Mouse (Mus musculus) thymus, adult 18-20 months (tissue): Measurements from ENCODE around the gene Foxq1.

Source experiments
- DNase-seq, 2 experiments: peaks; one replicate each; pipeline ENCODE4 v3.0.0; 2022; ENCODE audit warnings: mixed read lengths in 2 of 2

Foxq1 gene

DNA sequence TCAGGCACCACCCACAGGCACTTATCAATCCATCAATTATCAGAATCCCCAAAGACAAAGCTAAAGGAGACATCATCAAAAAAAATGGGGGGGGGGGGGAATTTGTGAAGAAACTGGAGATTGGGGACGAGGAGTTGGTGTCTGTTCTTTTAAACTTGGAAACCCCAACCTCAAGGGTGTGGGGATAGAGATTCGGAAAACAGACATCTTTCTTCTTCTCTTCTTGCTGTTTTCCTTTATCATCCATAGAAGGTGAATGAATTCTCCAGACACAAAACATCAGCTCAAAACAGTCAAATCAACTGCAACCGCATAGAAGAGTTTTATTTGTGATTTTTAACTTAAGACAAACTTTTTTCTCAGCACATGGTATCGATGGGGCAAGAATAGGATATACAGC, at the start of gene Foxq1:
Foxq1 (plus strand) TSS at position 301 of the 400 bp plus-strand sequence.
- no peak for DNase-seq

DNA sequence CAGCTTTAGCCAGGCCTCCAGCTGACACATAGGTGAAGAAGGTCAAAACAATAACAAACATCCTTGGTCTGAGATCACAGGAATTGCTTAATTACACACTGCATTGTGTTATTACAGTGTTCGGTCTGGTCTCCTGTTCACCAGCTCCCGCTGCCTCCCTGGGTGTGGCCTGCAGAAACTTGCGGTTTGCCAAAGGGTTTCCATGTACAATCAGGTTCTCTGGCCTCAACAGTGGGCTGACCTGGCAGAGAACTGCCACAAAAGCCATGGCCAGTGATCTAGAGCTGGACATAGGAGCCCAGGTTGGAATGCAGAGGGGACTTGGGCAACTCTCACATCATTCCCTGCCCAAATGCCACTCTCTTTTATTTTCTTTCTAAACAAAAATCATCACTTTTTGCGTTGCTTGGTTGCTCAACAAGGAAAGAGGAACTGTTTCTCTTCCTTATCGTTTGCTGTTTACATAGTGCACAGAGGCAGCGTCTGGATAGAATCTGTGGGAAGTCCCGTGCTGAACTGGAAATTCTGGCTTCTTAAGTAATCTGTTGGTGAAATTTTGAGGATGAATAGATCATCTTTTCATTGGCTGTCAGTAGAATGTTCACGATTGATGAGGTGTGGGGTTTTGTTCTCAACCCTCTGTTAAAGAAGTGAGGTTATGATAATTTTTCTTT, 49.3 kb upstream of the Foxq1 start:
- no peak for DNase-seq

DNA sequence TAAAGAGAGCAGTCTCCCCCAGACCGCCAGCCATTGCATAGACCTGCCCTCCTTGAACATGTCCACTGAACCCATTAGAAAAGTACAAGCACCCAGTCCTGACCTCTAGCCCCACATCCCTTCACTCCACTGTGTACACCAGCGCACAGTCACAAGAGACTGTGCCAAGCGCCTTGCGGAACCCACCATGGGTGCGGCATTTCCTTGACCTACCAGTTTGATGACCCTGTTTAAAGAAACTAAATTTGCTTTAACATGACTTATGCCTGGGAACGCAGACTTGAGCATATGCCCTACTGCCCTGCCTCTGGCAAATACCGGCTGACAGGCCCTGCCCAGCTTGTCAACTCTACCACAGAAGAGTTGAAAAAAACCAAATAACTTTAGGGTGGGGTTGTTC, 40.7 kb upstream of the Foxq1 start:
- DNase-seq: no peak

DNA sequence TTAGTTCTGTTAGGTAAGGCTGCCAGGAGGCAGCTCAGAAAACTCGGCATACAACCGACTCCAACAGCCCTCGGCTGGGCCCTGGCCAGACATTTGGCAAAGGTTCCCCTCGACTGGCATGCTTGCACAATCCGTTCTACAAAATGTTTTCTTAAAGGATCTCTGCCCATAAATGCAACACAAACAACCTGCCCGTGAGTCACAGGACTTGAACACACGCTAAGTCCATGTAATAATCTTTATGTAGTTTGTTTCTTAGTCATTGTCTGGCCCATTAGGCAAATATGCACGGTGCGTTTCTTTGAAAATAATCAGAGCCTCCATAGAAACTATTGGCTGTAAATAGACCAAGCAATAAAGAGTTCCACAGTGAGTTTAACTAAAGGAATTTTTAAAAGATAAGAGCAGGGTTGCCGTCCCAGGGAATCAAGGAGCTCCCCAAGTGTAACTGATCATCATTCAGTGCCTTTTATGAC, 37.5 kb upstream of the Foxq1 start:
- DNase-seq: no peak

DNA sequence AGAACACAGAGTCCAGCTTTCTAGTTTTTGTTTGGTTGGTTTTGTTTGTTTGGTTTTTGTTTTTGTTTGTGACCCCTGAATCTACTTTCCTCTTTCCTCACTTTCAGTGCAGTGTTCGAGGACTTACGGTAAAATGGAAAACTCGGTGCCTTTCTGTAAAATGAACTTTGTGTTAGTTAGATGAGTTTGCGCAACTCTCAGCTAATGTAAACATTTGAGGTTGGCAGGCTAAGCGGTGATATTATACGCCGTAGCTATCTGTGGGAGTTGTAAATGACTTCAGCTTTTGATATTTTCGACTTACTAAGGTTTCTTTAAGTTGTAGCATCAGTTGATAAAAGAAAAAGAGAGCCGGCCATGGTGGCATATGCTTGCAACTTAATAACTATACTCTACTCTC, 37.0 kb upstream of the Foxq1 start:
- no peak for DNase-seq

DNA sequence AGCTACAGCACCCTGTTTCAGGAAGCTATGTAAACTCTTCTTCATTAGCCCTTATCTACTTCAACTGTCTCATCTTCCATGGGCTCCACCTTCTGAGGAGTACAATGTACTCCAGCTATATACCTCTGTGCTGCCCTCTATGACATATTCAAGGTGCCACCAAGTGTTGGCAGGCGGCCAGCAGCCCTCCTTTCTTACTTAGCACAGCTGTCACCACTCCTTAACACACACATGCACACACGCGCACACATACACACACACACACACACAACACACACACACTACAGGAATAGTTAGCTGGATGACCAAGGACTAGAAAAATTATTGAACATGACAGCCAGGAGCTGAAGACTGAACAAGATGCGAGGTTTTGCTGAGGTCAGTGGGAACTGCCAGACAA, 31.0 kb upstream of the Foxq1 start:
- DNase-seq: no peak

DNA sequence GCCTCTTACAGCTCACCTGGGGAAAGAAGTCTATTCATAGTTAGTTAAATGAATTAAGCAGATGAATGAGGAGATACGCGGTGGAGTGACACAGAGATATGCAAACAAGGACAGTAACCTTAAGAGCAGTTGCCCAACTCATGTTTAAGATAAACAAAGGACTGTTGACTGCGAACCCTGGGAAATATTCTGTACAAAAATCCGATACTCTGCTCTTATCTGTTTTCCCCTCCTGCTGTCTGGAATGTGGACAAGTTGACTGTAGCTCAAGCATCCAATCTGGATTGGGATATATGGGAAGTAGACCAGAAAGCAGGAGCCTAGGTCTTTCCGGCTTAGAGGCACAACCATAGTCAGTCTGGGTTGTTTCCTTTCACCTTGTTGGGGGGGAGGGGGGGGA, 24.7 kb upstream of the Foxq1 start:
- DNase-seq: no peak

DNA sequence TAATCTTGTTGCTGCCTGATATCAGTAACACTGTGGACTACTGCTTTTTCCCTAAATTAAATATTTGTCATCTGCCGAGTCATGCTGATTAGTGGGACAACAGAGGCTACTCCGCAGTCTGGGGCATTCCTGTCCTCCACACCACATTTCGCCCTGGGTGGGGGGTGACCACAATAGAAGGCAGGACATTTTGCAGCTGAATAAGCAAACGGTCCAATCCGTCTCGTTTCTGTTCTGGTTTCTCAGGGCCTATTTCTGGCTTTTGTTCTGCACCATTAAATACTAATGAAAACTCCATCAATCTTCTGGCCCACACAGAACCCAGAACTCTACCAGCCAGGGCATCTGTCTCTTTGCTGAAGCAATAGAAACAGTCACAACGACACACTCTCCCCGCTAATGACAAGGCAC, 24.3 kb upstream of the Foxq1 start:
- DNase-seq: no peak

DNA sequence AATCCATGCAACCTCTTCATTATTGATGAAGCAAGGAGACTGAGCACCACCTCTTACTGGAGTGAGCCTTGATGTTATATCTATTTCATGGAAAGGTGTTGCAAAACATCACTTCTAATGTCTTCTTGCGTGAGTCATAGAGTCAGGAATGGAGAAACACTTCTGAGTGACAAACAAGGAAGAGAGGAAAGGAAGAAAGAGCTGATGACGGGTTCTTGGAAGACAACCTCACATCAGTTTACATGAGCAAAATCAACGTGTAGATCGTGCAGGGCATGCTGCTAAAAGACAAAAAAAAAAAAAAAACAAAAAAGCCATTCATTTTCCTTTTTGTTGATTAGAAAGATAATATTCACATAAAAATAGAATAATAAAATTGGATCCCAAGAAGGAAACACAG, 21.2 kb upstream of the Foxq1 start:
- no peak for DNase-seq

DNA sequence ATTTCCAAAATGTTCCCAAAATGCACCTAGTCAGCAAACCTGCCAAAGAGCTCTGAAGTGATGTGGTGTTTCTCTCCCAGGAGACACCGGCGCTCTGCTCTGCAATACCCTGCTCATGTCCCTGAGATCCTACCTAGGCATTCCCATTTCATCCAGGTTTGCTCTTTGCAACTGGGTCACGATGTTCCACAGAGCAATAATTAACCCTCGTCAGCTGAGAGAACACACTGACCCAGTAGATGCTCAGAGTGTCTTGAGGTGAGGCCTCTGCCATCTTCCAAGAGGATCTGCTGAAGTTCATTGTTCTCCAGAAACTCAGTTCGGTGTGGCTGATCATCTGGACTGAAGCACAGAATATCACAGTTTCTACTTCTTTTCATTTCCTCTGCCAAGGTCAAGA, 12.9 kb upstream of the Foxq1 start:
- DNase-seq: no peak

DNA sequence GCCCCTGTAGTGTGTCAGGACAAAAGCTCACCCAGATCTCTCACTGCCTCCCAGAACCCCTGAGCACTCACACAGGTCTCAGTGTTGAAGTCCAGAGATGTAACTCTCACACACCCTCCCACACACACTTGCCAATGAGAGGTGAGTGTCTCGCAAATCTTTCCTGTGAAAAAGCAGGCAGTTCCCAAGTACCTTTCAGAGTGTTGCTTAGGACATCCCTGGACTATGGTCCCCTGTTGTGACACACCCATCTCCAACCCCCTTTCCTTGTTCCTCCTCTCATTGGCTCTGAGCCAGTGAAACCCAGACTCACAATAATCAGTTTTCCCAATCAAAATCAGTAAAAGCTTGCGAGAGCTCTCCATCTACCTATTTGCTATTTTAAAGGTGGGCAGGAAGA, 9.2 kb upstream of the Foxq1 start:
- DNase-seq: no peak

DNA sequence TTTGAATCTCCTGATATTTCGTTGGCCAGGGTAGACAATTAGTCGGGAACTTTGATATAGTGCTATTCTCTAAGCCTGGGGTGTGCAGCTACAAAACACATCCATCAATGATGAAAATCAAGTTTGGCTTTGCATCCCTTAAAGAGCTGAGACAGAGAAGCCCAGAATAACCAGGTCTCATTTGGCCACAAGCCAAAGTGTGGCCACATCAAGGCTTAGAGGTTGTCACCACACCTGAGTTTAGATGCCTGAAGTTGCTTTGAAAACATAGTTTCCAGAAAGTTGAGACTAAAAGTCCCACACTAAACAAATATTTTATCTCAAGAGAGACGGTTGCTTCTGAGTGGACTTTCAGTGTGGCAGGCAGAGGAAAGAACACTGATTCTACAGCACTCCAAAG, 8.7 kb upstream of the Foxq1 start:
- no peak for DNase-seq

DNA sequence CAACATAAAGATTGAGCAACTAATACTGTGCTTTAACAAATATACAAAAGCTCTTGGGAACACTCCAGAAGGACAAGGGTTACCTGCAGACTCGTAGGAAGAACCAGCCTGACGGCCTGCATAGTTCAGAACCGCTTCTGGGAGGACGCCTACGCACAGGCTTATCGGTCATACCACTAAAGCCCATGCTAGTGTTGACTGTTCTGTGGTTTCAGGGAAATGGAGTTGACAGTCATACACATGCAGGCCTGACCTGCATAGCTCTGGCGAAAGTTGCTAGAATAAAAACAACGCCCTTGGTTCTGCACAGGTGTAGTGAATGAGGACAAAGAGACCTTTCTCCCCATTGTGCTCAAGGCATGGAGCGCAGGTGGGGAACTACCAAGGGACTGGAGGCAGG, 8.3 kb upstream of the Foxq1 start:
- DNase-seq: no peak

DNA sequence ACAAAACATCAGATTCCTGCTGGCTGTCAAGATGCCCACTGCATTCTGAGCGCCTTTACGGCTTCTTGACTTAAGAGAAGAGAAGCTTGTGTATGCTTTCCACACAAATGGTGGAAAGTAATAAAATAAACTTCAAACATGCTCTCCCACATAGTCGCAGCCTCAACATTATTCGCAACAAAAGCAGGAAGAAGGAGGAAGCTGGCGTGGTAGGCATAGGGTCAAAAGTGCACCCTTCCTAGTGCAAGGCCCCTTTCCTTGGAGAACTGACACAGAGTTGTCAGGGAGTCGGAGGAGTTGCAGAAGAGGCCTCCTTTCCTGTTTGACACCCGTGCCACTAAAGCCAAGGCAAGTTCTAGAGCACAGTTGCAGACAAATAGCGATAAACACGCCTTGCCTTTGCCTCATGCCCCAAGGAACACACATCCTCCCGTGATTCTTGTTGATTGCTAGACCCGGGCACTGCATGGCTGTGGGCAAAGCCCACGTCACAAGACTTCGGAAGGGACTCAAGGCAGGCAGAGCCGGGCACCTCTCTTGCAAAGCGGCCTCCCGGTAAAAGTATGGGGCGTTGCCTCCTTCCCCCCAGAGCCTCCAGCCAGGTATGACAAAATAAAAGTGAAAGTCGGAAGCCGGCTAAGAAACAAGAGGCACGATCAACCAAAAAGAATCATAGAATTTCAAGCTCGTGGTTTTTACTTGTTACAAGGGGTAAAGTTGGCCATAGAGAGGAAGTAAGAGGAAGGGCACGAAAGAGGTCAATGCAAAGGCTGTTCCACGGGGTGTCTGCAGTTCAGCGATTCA, 1.2 kb downstream of the Foxq1 start:
- no peak for DNase-seq

DNA sequence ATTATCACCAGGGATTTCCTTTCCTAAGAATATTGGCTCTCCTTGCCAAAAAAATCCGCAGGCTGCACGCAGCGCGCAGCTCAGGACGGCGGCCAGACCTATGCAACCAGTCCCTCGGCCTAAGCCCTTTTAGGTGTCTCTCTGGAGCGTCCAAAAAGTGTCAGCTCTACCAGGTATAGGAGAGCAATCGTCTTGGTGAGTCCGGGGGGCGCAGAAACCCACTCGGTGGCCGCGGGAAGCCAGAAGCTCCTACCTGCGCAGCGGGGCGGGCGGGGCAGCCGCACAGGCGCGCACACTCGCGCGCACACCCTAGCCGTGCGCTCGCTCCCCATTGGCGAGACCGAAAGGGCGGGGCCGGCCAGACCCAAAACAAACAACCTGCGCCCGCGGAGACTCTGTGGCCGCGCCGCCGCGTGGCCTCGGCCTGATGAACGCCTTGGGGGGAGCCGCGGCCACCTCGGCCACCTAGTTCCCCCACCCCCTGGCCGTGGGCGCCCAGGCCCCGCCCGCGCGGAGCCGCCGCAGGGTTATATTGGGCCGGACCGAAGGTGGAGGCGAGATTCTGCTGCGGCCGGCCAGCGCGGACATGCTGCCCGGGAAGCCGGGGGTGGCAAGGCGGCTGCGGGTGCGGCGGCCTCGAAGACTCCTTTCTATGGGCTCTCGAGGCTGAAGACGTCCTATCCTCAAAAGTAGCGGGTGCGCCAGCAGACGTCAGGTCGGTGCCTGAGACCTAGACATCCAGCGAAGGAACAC, 2.0 kb downstream of the Foxq1 start:
- no peak for DNase-seq

DNA sequence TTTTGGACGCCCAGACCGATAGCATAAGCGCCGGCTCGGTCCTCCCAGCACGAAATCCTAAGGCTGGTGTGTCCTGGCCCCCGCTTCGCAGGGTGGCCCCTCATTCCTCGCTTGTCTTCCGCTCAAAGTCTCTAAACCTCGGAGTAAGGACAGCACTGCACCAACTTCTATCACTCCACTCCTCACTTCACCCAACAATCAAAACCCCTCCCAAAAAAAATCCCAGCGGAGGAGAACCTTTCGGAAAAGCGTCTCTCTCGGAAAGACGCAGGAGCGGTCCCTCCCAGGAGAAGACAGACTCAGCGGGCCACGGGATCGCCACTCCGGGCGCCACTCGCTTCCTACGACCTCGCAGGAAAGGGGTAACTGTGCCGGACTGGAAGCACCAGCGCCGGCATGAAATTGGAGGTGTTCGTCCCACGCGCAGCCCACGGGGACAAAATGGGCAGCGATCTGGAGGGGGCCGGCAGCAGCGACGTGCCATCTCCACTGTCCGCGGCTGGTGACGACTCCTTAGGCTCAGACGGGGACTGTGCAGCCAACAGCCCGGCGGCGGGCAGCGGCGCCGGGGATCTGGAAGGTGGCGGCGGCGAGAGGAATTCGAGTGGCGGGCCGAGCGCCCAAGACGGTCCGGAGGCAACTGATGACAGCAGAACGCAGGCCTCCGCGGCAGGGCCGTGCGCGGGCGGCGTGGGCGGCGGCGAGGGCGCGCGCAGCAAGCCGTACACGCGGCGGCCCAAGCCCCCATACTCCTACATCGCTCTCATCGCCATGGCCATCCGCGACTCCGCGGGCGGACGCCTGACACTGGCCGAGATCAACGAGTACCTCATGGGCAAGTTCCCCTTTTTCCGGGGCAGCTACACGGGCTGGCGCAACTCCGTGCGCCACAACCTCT, 2.8 kb downstream of the Foxq1 start, which contains the start of gene A530084C06Rik:
A530084C06Rik (minus strand) TSS at position 813 of the 898 bp plus-strand sequence.
- DNase-seq: no peak

DNA sequence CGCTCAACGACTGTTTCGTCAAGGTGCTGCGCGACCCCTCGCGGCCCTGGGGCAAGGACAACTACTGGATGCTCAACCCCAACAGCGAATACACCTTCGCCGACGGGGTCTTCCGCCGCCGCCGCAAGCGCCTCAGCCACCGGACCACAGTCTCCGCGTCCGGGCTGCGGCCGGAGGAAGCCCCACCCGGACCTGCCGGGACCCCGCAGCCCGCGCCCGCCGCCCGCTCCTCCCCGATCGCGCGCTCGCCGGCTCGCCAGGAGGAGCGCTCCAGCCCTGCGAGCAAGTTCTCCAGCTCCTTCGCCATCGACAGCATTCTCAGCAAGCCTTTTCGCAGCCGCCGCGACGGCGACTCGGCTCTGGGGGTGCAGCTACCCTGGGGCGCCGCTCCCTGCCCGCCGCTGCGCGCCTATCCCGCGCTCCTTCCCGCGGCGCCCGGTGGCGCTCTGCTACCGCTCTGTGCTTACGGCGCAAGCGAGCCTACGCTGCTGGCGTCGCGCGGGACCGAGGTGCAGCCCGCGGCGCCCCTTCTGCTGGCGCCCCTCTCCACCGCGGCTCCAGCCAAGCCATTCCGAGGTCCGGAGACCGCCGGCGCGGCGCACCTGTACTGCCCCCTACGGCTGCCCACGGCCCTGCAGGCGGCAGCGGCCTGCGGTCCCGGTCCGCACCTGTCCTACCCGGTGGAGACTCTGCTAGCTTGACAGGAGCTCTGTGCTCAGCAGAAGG, 3.6 kb downstream of the Foxq1 start:
- peak in 1 of 2 experiments; percentile 19 for DNase-seq

DNA sequence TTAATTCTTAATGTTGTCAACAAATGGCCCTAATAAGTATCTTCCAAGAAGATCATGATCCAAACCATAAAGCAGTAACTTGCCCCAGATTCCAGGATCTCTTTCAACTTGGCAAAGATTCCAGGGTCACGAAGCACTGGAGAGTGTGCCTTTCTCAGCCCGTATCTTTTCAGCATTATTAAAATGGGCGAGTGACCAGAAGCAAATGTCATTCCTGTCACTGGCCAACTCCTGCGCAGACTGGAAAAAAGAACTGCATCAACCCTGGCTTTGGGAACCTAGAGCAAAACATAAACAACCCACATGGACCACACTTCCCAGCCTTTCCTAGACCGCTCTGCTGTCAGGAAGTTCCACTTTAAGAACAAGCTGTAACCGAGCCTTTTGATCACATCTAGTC, 8.5 kb downstream of the Foxq1 start:
- DNase-seq: no peak

DNA sequence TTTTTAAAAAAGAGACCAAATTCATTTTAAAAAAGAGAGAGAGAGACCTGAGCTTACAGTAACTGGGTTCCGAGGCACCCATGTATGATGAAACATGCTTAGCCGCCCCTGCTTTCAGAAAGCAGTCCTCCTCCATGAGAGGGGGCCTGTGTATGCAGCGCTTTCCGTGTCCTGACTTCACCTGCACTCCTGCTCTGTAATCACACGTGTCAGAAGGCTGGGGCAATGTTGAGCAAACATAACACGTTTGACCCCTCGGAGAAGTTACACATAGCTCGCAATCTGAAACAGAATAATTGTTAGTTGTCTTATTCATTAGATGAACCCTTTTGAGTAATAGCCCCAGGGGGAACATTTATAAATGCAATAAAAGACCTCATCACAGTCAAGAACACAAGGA, 11.2 kb downstream of the Foxq1 start:
- no peak for DNase-seq

DNA sequence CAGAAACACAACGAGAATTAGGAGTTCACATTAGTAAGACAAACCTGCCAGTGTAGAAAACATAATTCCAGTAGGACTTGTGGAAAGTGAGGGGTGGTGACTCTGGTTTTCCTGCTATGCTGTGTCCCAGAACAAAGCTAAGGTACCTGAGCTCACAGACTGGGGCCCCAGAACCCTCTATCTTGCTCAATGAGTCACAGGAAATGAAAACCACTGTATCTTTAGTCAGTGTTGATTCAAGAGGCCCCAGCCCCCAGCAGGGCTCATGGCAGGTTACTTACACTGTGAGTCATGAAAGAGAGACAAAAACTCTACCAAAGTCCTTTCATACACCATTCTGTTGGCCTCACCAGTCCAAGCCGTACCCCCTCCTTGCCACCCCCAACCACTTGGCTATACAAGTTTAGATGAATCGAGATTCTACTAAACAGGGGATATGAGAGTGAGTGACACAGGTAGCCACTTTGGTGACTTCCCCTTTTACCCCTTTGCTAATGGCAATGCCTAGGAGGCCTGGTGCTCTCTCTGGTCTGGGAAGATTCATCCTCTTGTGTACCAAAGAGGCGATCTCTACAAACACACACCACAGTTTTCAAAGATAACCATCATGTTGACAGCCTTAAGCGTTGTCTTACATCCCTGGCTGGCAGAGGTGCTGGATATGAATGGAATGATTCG, 11.8 kb downstream of the Foxq1 start:
- no peak for DNase-seq

DNA sequence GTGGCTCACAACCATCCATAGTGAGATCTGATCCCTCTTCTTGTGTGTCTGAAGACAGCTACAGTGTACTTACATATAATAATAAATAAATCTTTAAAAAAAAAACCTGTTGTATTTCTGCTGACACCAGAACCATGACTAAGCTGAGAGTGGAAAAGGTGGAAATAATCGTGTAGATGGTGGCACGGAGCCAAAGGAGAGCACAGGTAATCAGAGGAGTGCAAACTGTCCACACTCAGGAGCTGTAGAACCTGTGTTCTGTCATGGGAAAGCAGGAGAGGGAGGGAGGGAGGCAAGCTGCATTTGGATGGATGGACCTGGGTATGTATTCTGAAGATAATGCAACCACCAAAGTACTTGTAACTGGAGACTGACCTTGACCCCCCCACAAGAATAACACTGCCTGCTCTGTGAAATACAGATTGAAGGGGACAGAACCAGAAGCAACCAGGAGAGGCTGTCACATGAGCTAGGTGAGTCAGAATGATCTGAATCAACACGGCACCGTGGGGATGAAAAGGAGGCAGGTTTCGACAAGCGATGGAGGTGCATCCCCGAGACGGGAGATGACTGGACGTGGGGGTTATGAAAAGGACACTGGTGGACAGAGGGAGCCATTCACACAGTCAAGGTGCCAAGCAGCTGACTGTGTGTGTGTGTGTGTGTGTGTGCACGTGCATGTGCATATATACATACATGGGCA, 17.0 kb downstream of the Foxq1 start:
- no peak for DNase-seq
